Mouse (Mus musculus): ENCODE measurements at regions not wholly inside any gene's neighbourhood (a gene's known extent, or its start where the extent isn't known, plus 50 kb on each side); places are given as distances from the start of the nearest gene placed in this dataset.

GRCm38 (mm10) chr16:73835715-73836440 lies 575.7 kb downstream of the Robo2 start:
- no peak for DNase-seq (ENCODE audit: low spot score in 2 of 2)

- DNase-seq (ENCODE audit: low spot score in 2 of 2): no peak
Observed at GRCm38 (mm10) chr16:73821387-73822338, 590.0 kb downstream of the Robo2 start.

GRCm38 (mm10) chr16:73804572-73804971 lies 607.1 kb downstream of the Robo2 start:
- no peak for DNase-seq (ENCODE audit: low spot score in 2 of 2)

GRCm38 (mm10) chr16:73796528-73797171 lies 615.0 kb downstream of the Robo2 start:
- DNase-seq (ENCODE audit: low spot score in 2 of 2): no peak

- no peak for DNase-seq (ENCODE audit: low spot score in 2 of 2)
Observed at GRCm38 (mm10) chr16:73785074-73785438, 626.6 kb downstream of the Robo2 start.

GRCm38 (mm10) chr16:73784296-73785073 lies 627.1 kb downstream of the Robo2 start:
- DNase-seq (ENCODE audit: low spot score in 2 of 2): peak in 1 of 2 experiments; percentile 62

GRCm38 (mm10) chr16:73772454-73772853 lies 639.2 kb downstream of the Robo2 start:
- no peak for DNase-seq (ENCODE audit: low spot score in 2 of 2)

- DNase-seq (ENCODE audit: low spot score in 2 of 2): peak in 1 of 2 experiments; percentile 36
Observed at GRCm38 (mm10) chr16:73770440-73770856, 641.2 kb downstream of the Robo2 start.

GRCm38 (mm10) chr16:73769729-73770128 lies 641.9 kb downstream of the Robo2 start:
- no peak for DNase-seq (ENCODE audit: low spot score in 2 of 2)

- DNase-seq (ENCODE audit: low spot score in 2 of 2): no peak
Observed at GRCm38 (mm10) chr16:73768706-73769105, 642.9 kb downstream of the Robo2 start.

GRCm38 (mm10) chr16:73765184-73765583 lies 646.4 kb downstream of the Robo2 start:
- DNase-seq (ENCODE audit: low spot score in 2 of 2): no peak

GRCm38 (mm10) chr16:73760921-73761320 lies 650.7 kb downstream of the Robo2 start:
- no peak for DNase-seq (ENCODE audit: low spot score in 2 of 2)

- DNase-seq (ENCODE audit: low spot score in 2 of 2): no peak
Observed at GRCm38 (mm10) chr16:73758872-73759271, 652.8 kb downstream of the Robo2 start.

GRCm38 (mm10) chr16:73754302-73754701 lies 657.3 kb downstream of the Robo2 start:
- no peak for DNase-seq (ENCODE audit: low spot score in 2 of 2)

GRCm38 (mm10) chr16:73728297-73728696 lies 683.3 kb downstream of the Robo2 start:
- no peak for DNase-seq (ENCODE audit: low spot score in 2 of 2)

GRCm38 (mm10) chr16:73719691-73720090 lies 691.9 kb downstream of the Robo2 start:
- no peak for DNase-seq (ENCODE audit: low spot score in 2 of 2)

- DNase-seq (ENCODE audit: low spot score in 2 of 2): no peak
Observed at GRCm38 (mm10) chr16:73716301-73716700, 695.3 kb downstream of the Robo2 start.

GRCm38 (mm10) chr16:73707051-73707450 lies 704.6 kb downstream of the Robo2 start:
- peak; percentile 39 to 83 for DNase-seq (ENCODE audit: low spot score in 2 of 2)

GRCm38 (mm10) chr16:73689274-73689673 lies 722.4 kb downstream of the Robo2 start:
- DNase-seq (ENCODE audit: low spot score in 2 of 2): peak in 1 of 2 experiments; percentile 5

GRCm38 (mm10) chr16:73679804-73680203 lies 731.8 kb downstream of the Robo2 start:
- DNase-seq (ENCODE audit: low spot score in 2 of 2): no peak

- no peak for DNase-seq (ENCODE audit: low spot score in 2 of 2)
Observed at GRCm38 (mm10) chr16:73670516-73670915, 741.1 kb downstream of the Robo2 start.
